Mouse (Mus musculus): Measurements from ENCODE around the gene Gmcl1.

DNA sequence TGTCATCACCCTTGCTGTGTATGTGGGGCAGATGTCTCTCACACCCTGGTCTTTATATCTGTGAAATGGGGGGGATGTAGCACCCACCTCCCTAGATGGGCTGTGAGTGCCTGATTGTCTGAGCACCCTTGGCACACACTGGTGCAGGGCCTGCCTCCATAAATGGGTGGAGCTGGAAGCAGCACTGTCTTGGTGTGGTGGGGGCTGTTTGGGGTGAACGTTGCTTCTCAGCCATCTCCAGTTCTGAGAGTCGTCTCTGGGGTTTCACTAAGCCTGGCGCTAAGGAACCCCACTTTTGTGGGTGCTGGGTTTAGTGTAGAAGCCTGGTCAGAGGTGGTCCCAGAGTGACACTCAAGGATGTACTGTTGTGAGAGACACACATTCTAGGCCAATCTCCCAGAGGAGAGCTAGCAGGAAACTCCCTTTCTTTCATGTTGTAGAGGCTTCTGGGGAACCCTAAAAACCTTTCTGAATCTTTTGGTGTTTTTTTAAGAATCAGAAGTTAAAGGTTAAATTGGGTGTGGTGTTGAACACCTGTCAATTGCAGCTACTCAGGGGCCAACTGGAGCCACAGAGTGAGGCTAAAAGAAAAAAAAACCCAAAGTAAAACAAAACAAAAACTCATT is 88.3 kb downstream of the Gmcl1 start:
- TF ChIP-seq CTCF (IDR thresholded peaks at IDR 0.05; ENCODE audit: low read depth) (no peak), EP300 (optimal IDR thresholded peaks at IDR 0.05) (no peak)
